Comparison of ENCODE assay signal across 8 mouse cellular contexts in the genomic region with DNA sequence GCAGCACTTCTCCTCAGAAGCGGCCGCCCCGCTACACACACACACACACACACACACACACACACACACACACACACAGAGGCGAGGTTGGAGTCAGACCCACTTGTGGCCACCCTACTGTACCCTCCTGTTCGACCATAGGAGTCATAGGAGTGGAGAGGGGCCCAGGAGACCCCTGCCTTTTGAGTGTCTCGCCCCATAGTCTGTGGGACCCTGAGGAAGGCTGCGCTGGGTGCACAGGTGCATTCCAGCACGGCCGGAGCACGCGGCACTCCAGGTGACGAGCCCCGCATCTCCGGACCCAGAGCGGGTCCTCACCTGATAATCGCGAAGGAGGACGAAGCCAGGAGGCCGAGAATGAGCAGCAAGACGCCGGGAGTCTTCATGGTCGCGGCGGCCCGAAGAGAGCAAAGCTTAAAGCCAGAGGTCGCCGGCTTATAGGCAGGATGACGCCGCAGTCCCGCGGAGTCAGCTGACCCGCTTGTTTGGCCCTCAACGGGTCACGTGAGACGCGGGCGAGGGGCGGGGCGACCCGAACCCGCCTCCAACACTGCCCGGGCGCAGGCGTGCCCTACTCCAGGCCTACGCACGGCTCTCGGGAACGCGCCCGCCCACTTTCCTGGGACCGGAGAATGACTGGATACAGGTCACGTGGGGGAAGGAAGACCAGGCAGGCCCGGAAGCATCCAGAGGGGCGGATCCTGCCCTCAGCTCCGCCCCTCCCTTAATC. TPM values are rescaled to one million over a fixed set of nuclear protein-coding genes. Genes with fewer than 3 reads are reported as not detected.
DNase-seq lines count a peak whose midpoint lies in the region; ATAC-seq and TF ChIP-seq lines count a peak whose summit lies in the region.

A gene (minus strand): TSS at position 620 of the 730 bp plus-strand sequence.

- peak; percentile 97 for DNase-seq in c-Kit-negative CD71-positive TER-119-positive erythroid progenitor cells, embryonic 14.5 days (ENCODE audit: low read depth, low spot score)
- DNase-seq in forebrain, embryonic 10.5 days (ENCODE audit: extremely low spot score, low spot score): peak; percentile 98
- DNase-seq in kidney, postnatal 25 days: peak; percentile 99
- peak; percentile 94 to 96 (median 95) for DNase-seq in liver, embryonic 14.5 days (ENCODE audit: low read depth in 3 of 3, low spot score in 3 of 3)
- DNase-seq in neural tube, embryonic 11.5 days (ENCODE audit: low spot score): peak; percentile 99
- DNase-seq in stomach, postnatal 0 days (ENCODE audit: low spot score): peak; percentile 99

- peak within 1 kb of the TSS; percentile 77 for H3K9ac ChIP-seq in heart, embryonic 15.5 days
- peak within 1 kb of the TSS; percentile 68 for H3K9ac ChIP-seq in liver, embryonic 14.5 days (replicated peaks)
- peak within 1 kb of the TSS; percentile 75 for H3K9ac ChIP-seq in neural tube, embryonic 11.5 days (ENCODE audit: low read length)
- H3K9ac ChIP-seq in stomach, postnatal 0 days (ENCODE audit: low read length): peak within 1 kb of the TSS; percentile 88

- peak within 1 kb of the TSS; percentile 82 for H3K4me3 ChIP-seq in forebrain, embryonic 10.5 days
- peak within 1 kb of the TSS; percentile 70 for H3K4me3 ChIP-seq in heart, embryonic 15.5 days
- peak within 1 kb of the TSS; percentile 60 to 85 for H3K4me3 ChIP-seq in liver, embryonic 14.5 days (ENCODE audit: insufficient read depth in 1 of 2, low read depth in 2 of 2, low read length in 2 of 2)
- H3K4me3 ChIP-seq in neural tube, embryonic 11.5 days (ENCODE audit: low read depth, low read length): peak within 1 kb of the TSS; percentile 68
- peak within 1 kb of the TSS; percentile 70 for H3K4me3 ChIP-seq in stomach, postnatal 0 days (ENCODE audit: low read depth, low read length)

- H3K9me3 ChIP-seq in forebrain, embryonic 10.5 days: no peaks in the 10 kb centered on the region
- H3K9me3 ChIP-seq in heart, embryonic 15.5 days (replicated peaks): no peaks in the 10 kb centered on the region
- no peaks in the 10 kb centered on the region for H3K9me3 ChIP-seq in liver, embryonic 14.5 days (ENCODE audit: control insufficient read depth, low read length)
- no peaks in the 10 kb centered on the region for H3K9me3 ChIP-seq in neural tube, embryonic 11.5 days (ENCODE audit: control insufficient read depth, low read length)
- H3K9me3 ChIP-seq in stomach, postnatal 0 days (ENCODE audit: control insufficient read depth, low read length): no peaks in the 10 kb centered on the region

- peak within 1 kb of the TSS; percentile 91 for H3K4me2 ChIP-seq in heart, embryonic 15.5 days
- peak within 1 kb of the TSS; percentile 95 for H3K4me2 ChIP-seq in liver, embryonic 14.5 days (ENCODE audit: low read depth)
- H3K4me2 ChIP-seq in neural tube, embryonic 11.5 days (ENCODE audit: low read depth): peak within 1 kb of the TSS; percentile 87
- peak within 1 kb of the TSS; percentile 92 for H3K4me2 ChIP-seq in stomach, postnatal 0 days (replicated peaks; ENCODE audit: low read depth)

- peak; percentile 88 for ATAC-seq in CD4-positive, CD25-positive, alpha-beta regulatory T cell, adult 4 months
- ATAC-seq in heart, embryonic 15.5 days (replicated peaks; ENCODE audit: insufficient number of reproducible peaks, insufficient read depth, low FRiP score, low read depth): peak; percentile 95
- peak; percentile 89 for ATAC-seq in liver, embryonic 14.5 days (ENCODE audit: insufficient read depth)
- peak; percentile 97 for ATAC-seq in neural tube, embryonic 11.5 days (ENCODE audit: insufficient read depth, low FRiP score, low TSS enrichment)
- ATAC-seq in stomach, postnatal 0 days (ENCODE audit: low FRiP score, low TSS enrichment): peak; percentile 97

- peak; percentile 18; the same call in 1 of the 2 replicates for TF ChIP-seq CTCF in liver, embryonic 14.5 days (IDR thresholded peaks at IDR 0.05; ENCODE audit: low read depth)
- no peak for TF ChIP-seq CTCF in stomach, postnatal 0 days (IDR thresholded peaks at IDR 0.05; ENCODE audit: low read depth)

- peaks cover 33% of the 10 kb centered on the region for H3K4me1 ChIP-seq in forebrain, embryonic 10.5 days
- peaks cover 23% of the 10 kb centered on the region for H3K4me1 ChIP-seq in heart, embryonic 15.5 days (replicated peaks)
- peaks cover 36 to 45% of the 10 kb centered on the region in 2 experiments for H3K4me1 ChIP-seq in liver, embryonic 14.5 days (replicated peaks; ENCODE audit: control insufficient read depth in 2 of 2, insufficient read depth in 2 of 2, low read length in 1 of 2)
- H3K4me1 ChIP-seq in neural tube, embryonic 11.5 days (ENCODE audit: control insufficient read depth, insufficient read depth, low read length): peaks cover 8% of the 10 kb centered on the region; the same call in 1 of the 2 replicates
- peaks cover 7% of the 10 kb centered on the region for H3K4me1 ChIP-seq in stomach, postnatal 0 days (replicated peaks; ENCODE audit: control insufficient read depth, insufficient read depth)

- H3K36me3 ChIP-seq in forebrain, embryonic 10.5 days (replicated peaks): peaks cover 33% of the 10 kb centered on the region
- H3K36me3 ChIP-seq in heart, embryonic 15.5 days: peaks cover 28% of the 10 kb centered on the region
- H3K36me3 ChIP-seq in liver, embryonic 14.5 days (replicated peaks; ENCODE audit: control insufficient read depth, insufficient read depth, low read depth): peaks cover 31% of the 10 kb centered on the region
- H3K36me3 ChIP-seq in neural tube, embryonic 11.5 days (ENCODE audit: control insufficient read depth, insufficient read depth, low read length): no peaks in the 10 kb centered on the region
- peaks cover 21% of the 10 kb centered on the region for H3K36me3 ChIP-seq in stomach, postnatal 0 days (ENCODE audit: control insufficient read depth, insufficient read depth, low read length)

- peak within 1 kb of the TSS; percentile 88 for H3K27ac ChIP-seq in forebrain, embryonic 10.5 days
- H3K27ac ChIP-seq in heart, embryonic 15.5 days: peak within 1 kb of the TSS; percentile 82
- H3K27ac ChIP-seq in liver, embryonic 14.5 days: peak within 1 kb of the TSS; percentile 70
- H3K27ac ChIP-seq in neural tube, embryonic 11.5 days (ENCODE audit: low read depth, low read length): 0 out of 2 replicates have a peak within 1 kb of the TSS, but pooled peaks have one; percentile 4
- peak within 1 kb of the TSS; percentile 95 for H3K27ac ChIP-seq in stomach, postnatal 0 days (replicated peaks)

- under 1% methylated on average over 55 of the region's 55 CpGs for WGBS in forebrain, embryonic 10.5 days
- under 1% methylated on average over 55 of the region's 55 CpGs for WGBS in heart, embryonic 15.5 days
- under 1% methylated on average over 55 of the region's 55 CpGs for WGBS in liver, embryonic 14.5 days (ENCODE audit: insufficient replicate concordance)
- WGBS in neural tube, embryonic 11.5 days: under 1% methylated on average over 55 of the region's 55 CpGs
- WGBS in stomach, postnatal 0 days: under 1% methylated on average over 53 of the region's 55 CpGs

- no peak; the same call in 1 of the 2 replicates for TF ChIP-seq EP300 in liver, embryonic 14.5 days (IDR thresholded peaks at IDR 0.05; ENCODE audit: low read depth)
- TF ChIP-seq EP300 in stomach, postnatal 0 days (optimal IDR thresholded peaks at IDR 0.05): no peak

- H3K27me3 ChIP-seq in forebrain, embryonic 10.5 days (ENCODE audit: poor library complexity, severe bottlenecking): no peaks in the 10 kb centered on the region
- H3K27me3 ChIP-seq in heart, embryonic 15.5 days: no peaks in the 10 kb centered on the region
- H3K27me3 ChIP-seq in liver, embryonic 14.5 days (ENCODE audit: control insufficient read depth, insufficient read depth, low read length): no peaks in the 10 kb centered on the region
- H3K27me3 ChIP-seq in neural tube, embryonic 11.5 days (ENCODE audit: control insufficient read depth, insufficient read depth, low read length): no peaks in the 10 kb centered on the region
- H3K27me3 ChIP-seq in stomach, postnatal 0 days (ENCODE audit: control insufficient read depth, insufficient read depth, low read length): no peaks in the 10 kb centered on the region

RNA-seq across cellular contexts. Expression of the gene that starts here (rescaled TPM):
- polyA plus RNA-seq in CD4-positive, CD25-positive, alpha-beta regulatory T cell, adult 4 months (2017; shearing (Covaris generic)): 100 to 1,000 TPM; 277 to 325 TPM
- polyA plus RNA-seq in forebrain, embryonic 10.5 days (2016; fragmentation: Nextera tagmentation; extraction: Ambion mirVana): 135 and 142 TPM in 2 replicates
- 389 and 487 TPM in 2 replicates for polyA plus RNA-seq in heart, embryonic 15.5 days (2015; fragmentation: Nextera tagmentation; extraction: Ambion mirVana)
- 180 and 209 TPM in 2 replicates for polyA plus RNA-seq in liver, embryonic 14.5 days (2012; rRNA removed)
- 324 and 349 TPM in 2 replicates for polyA plus RNA-seq in liver, embryonic 14.5 days (2014; fragmentation: Nextera tagmentation; extraction: Ambion mirVana)
- polyA plus RNA-seq in neural tube, embryonic 11.5 days (2014; fragmentation: Nextera tagmentation; extraction: Ambion mirVana): 176 and 189 TPM in 2 replicates
- 798 and 841 TPM in 2 replicates for polyA plus RNA-seq in stomach, postnatal 0 days (2015; fragmentation: Nextera tagmentation; extraction: Ambion mirVana)

Comparison
In these comparisons a context has a peak if more than half of its experiments do, and no peak if none do; other contexts are left out.
1. Peak in every context shown above with its lines: DNase-seq, ATAC-seq, H3K4me3 ChIP-seq and H3K27ac ChIP-seq.
2. H3K27ac ChIP-seq: peak in every context shown above with its lines; median percentile 95 in stomach, postnatal 0 days; 88 in forebrain, embryonic 10.5 days; 82 in heart, embryonic 15.5 days; 70 in liver, embryonic 14.5 days; 4 in neural tube, embryonic 11.5 days.